Mouse (Mus musculus) layer of hippocampus, adult 9-11 months (tissue): Measurements from ENCODE around the gene Acer1.
"Not testable (repeated sequence)": the region's sequence is repeated elsewhere in the genome, so short reads cannot be mapped to it uniquely, and the experiment has no call there.

ENCODE experiments used
- DNase-seq: peaks from one replicate; pipeline ENCODE4 v3.0.0; 2022

The Acer1 gene

DNA sequence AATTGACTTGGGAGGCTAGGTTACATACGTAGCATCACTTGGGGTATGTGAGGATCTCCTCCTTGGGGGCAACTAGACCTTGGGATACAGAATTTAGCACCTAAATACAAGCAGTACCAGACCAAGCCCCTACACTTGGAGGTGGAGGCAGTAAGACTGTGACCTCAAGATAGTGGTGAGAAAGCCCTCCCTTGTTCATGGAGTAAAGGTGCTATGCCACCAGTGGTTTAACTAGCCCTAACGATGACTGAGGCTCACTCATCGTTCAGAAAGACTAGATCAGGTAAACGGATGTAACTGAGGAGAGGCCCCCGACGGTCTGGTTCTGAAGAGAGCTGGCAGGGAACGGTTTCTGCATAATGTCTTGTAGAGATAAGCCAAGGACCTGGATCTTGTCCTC, 45.2 kb downstream of the Acer1 start:
- no peak for DNase-seq

- peak; percentile 98 for DNase-seq
These were observed 46.4 kb downstream of the Acer1 start, which contains the start of gene Mllt1 for GRCm38 (mm10) chr17:56935363-56936131. Gene Mllt1 (minus strand): TSS chr17:56935415.

GRCm38 (mm10) chr17:56934545-56935330, 47.2 kb downstream of the Acer1 start:
- DNase-seq: no peak

DNA sequence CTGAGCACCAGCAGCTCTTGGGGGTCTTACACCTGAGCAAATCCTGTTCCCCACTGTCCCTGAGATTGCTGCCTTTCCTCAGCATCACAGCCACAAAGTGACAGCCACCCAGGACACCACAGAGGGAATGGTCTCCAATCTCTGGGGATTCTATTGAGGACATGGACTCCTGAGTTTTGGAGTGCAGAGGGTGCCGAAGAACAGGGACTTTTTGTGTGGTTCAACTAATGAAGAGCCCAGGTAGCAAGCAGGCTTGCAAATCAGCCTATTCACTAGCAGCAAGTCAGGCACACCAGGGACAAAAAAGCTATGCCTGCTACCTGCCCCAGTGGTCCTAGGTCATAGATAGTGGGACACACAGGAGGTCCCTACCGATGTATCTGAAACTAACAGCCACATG, 48.5 kb downstream of the Acer1 start:
- DNase-seq: no peak

GRCm38 (mm10) chr17:56930026-56930425, 51.9 kb downstream of the Acer1 start:
- no peak for DNase-seq

DNA sequence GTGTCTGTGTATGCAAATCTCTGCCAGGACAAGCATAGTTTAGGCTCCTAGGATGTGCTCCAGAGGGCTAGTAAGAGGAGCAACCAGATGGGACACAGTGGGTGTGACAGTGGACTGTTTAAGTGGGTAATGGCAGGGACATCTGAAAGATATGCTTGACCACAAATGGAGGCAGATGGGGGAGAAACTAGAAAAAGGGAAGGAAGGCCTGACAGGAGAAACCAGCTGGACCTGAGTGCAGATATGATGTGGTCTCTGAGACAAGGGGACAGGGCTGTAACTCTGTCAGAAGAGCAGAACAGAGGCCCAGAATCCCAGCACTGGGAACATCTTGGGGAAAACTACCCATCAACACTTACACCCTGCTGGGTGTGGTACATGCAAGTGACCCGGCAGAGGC, 52.4 kb downstream of the Acer1 start:
- DNase-seq: no peak

DNA sequence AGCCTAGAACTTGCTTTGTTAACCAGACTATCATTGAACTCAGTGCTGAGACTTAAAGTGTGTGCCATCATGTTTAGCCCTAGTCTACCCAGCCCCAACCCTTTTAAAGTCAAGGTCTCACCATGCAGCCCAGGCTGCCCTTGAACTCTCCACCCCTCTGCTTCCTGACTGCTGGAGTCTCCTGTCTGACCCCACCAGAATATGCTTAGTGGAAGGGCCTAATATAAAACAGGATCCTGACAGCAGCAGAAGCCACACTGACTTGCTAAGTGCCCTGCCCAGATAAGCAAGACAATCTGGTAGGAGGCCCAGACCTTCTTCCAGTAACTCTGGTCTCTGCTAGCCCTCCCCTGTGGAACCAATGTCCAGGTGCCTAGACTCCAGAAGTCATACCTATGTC, 52.8 kb downstream of the Acer1 start:
- DNase-seq: no peak

DNA sequence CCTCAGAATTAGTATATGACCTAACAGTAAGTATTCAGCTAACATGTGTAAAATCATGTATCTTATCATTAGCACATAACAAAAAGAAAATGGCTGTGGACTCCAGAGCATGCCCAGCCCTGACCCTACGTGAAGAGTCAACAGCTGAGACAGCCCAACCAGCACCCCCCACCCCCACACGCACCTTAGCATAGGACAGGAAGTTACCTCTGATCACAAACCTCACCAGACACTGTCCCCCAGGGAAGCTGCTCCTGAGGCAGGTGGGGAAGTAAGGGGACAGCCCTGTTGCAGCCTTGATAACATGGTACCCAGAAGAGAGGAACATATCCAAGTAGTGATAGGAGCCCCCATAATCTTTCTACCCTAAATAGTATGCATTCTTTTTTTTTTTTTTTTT, 55.9 kb downstream of the Acer1 start:
- no peak for DNase-seq

DNA sequence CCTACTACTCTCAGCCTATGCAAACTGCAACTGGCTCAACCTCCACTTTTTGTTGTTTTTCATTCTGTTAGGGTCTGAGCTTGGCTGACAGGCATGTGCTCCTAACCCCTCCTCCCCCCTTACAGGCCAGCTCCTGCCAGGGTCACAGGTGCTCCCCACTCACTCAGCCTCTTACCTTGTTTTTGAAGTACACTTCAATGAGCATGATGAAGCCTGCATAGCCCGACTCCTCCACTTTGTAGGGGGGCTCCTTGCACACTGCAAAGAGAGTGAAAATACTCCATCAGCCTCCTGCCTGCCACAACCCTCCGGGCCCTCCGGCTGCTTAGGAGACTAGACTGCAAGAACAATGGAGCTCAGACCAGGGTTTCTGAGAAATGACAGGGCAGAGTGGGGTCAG, 62.2 kb downstream of the Acer1 start:
- no peak for DNase-seq

DNA sequence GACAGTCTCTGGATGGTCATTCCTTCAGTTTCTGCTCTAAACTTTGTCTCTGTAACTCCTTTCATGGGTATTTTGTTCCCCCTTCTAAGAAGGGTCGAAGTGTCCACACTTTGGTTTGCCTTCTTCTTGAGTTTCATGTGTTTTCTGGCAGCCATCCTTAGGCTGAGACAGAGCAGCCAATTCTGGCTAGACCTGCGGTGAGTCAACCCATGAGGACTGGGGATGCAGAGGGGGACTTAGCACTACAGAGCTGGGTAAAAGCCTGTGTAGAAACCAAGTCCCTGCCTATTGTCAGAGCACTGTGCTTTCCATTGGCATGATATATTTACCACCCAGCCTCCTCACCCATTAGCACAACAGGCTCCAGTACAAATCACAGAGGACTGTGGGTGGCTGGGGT, 64.8 kb downstream of the Acer1 start:
- DNase-seq: no peak

GRCm38 (mm10) chr17:56913444-56913843, 68.5 kb downstream of the Acer1 start:
- no peak for DNase-seq

- no peak for DNase-seq
These were observed 68.9 kb downstream of the Acer1 start for GRCm38 (mm10) chr17:56913023-56913422.

DNA sequence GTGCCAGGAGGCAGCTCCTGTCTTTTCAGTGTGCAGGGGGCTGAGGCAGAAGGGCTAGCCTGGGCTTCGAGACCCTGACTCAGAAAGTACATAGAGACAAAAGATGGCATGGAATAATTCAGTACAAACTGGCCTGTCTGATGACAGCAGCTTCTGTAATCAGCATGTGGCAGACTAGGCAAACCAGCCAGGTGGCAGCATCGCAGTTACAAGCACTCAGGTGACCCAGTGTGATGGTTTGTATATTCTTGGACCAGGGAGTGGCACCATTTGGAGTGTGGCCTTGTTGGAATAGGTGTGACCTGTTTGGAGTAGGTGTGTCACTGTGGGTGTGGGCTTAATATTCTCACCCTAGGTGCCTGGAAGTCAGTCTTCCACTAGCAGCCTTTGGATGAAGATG, 72.2 kb downstream of the Acer1 start:
- DNase-seq: not testable (repeated sequence)

GRCm38 (mm10) chr17:56907887-56908286, 74.0 kb downstream of the Acer1 start:
- no peak for DNase-seq

DNA sequence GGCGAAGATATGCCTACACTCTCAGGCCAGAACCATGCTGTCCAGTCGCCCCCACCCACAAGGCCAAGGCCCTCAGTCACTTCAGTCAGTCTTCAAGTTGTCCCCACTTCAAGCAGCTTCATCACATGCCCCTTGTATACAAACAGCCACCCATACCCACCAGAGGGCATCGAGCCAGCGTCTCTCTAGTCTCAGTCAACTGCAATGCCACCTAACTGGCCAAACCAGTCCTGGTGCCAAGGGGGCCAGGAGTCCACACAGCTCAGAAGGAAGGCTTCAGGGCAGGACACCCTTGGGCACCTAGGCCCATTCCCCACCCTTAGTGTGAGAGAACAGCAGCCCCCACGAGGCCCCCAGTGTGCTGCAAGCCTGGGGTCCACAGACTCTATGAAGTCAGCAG, 74.8 kb downstream of the Acer1 start:
- DNase-seq: no peak

- DNase-seq: no peak
These were observed 75.8 kb downstream of the Acer1 start for GRCm38 (mm10) chr17:56906166-56906565.
